Mouse (Mus musculus) MEL (cell line): Measurements from ENCODE around the gene Rapgef1. TPM values are rescaled to one million over a fixed set of nuclear protein-coding genes. Genes with fewer than 3 reads are reported as not detected.

Experiments used
- DNase-seq: peaks from one replicate; pipeline ENCODE4 v3.0.0; 2011; ENCODE audit warnings: low read depth, low spot score
- H3K27ac ChIP-seq: 2 replicates; pipeline ENCODE4 v1.5.1; 2012; ENCODE audit warnings: low read depth, mild to moderate bottlenecking, control low read depth, low read length, moderate library complexity; ENCODE audit not compliant: control insufficient read depth
- H3K27me3 ChIP-seq, 2 experiments: fragments of 150-350 bp in 1 of 2; sonication (generic) in 1 of 2; 2 replicates each; pipeline ENCODE4 v1.6.1; 2012; ENCODE audit warnings: low read length in 2 of 2, mild to moderate bottlenecking in 2 of 2, improper control_type of control experiment in 1 of 2, moderate library complexity in 1 of 2; ENCODE audit not compliant: insufficient read depth in 2 of 2, control insufficient read depth in 1 of 2
- H3K36me3 ChIP-seq, 2 experiments: 2 replicates each; pipeline ENCODE4 v1.6.1; 2012 to 2014; ENCODE audit warnings: low read length in 2 of 2, improper control_type of control experiment in 1 of 2, inconsistent platforms in 1 of 2, mild to moderate bottlenecking in 1 of 2; ENCODE audit not compliant: insufficient read depth in 2 of 2, control insufficient read depth in 1 of 2
- H3K4me1 ChIP-seq, 2 experiments: fragments of 150-350 bp in 1 of 2; sonication (generic) in 1 of 2; 2 replicates each; pipeline ENCODE4 v1.6.1; 2012; ENCODE audit warnings: low read length in 2 of 2, improper control_type of control experiment in 1 of 2, mild to moderate bottlenecking in 1 of 2; ENCODE audit not compliant: insufficient read depth in 2 of 2, control insufficient read depth in 1 of 2
- H3K4me3 ChIP-seq, 2 experiments: fragments of 150-350 bp in 1 of 2; sonication (generic) in 1 of 2; 2 replicates each; pipeline ENCODE4 v1.5.1; 2012; ENCODE audit warnings: low read depth in 2 of 2, low read length in 2 of 2, mild to moderate bottlenecking in 2 of 2, moderate library complexity in 2 of 2, control low read depth in 1 of 2, improper control_type of control experiment in 1 of 2; ENCODE audit not compliant: control insufficient read depth in 1 of 2, insufficient read depth in 1 of 2
- H3K79me2 ChIP-seq: 2 replicates; pipeline ENCODE4 v1.6.1; 2012; ENCODE audit warnings: mild to moderate bottlenecking, low read length, moderate library complexity; ENCODE audit not compliant: control insufficient read depth, poor library complexity, insufficient read depth
- H3K9ac ChIP-seq: 2 replicates; pipeline ENCODE4 v1.6.1; 2012; ENCODE audit warnings: low read depth, mild to moderate bottlenecking, control low read depth, low read length, moderate library complexity; ENCODE audit not compliant: control insufficient read depth, poor library complexity, severe bottlenecking
- H3K9me3 ChIP-seq: fragments of 150-350 bp; sonication (generic); replicated peaks from 2 replicates; pipeline ENCODE4 v1.6.1; 2012; ENCODE audit warnings: mild to moderate bottlenecking, low read length, improper control_type of control experiment, moderate library complexity; ENCODE audit not compliant: insufficient read depth
- CHD1 ChIP-seq: IDR thresholded peaks from 2 replicates; pipeline ENCODE4 v1.6.1; 2012; ENCODE audit warnings: low read depth, mild to moderate bottlenecking, inconsistent platforms, low read length, improper control_type of control experiment
- CHD2 ChIP-seq: IDR thresholded peaks from 2 replicates; pipeline ENCODE4 v1.6.1; 2011; ENCODE audit warnings: low read length, improper control_type of control experiment
- ETS1 ChIP-seq: IDR thresholded peaks from 2 replicates; pipeline ENCODE4 v1.6.1; 2012; ENCODE audit warnings: low read depth, mild to moderate bottlenecking, inconsistent platforms, low read length, improper control_type of control experiment, moderate library complexity
- GABPA ChIP-seq: IDR thresholded peaks from 2 replicates; pipeline ENCODE4 v1.6.1; 2012; ENCODE audit warnings: low read depth, mild to moderate bottlenecking, inconsistent platforms, low read length, improper control_type of control experiment, moderate library complexity
- GATA1 ChIP-seq: IDR thresholded peaks from 2 replicates; pipeline ENCODE4 v1.6.1; 2011; ENCODE audit warnings: low read depth, low read length, improper control_type of control experiment
- MEF2A ChIP-seq: IDR thresholded peaks from 2 replicates; pipeline ENCODE4 v1.6.1; 2014; ENCODE audit warnings: low read depth, mild to moderate bottlenecking, inconsistent platforms, low read length, improper control_type of control experiment; ENCODE audit not compliant: poor library complexity, insufficient replicate concordance, severe bottlenecking; ENCODE audit errors: extremely low read depth
- NRF1 ChIP-seq: IDR thresholded peaks from 2 replicates; pipeline ENCODE4 v1.6.1; 2014; ENCODE audit warnings: low read depth, mild to moderate bottlenecking, inconsistent platforms, low read length, improper control_type of control experiment, moderate library complexity; ENCODE audit not compliant: poor library complexity, insufficient read depth, severe bottlenecking
- POLR2AphosphoS2 ChIP-seq: IDR thresholded peaks from 2 replicates; pipeline ENCODE4 v1.6.1; 2011; ENCODE audit warnings: low read length, improper control_type of control experiment
- POLR2AphosphoS5 ChIP-seq: IDR thresholded peaks from 2 replicates; pipeline ENCODE4 v1.6.1; 2012; ENCODE audit warnings: low read depth, borderline replicate concordance, mild to moderate bottlenecking, inconsistent platforms, low read length, moderate library complexity, mixed read lengths
- SIN3A ChIP-seq: IDR thresholded peaks from 2 replicates; pipeline ENCODE4 v1.6.1; 2012; ENCODE audit warnings: low read length, improper control_type of control experiment, inconsistent platforms
- USF2 ChIP-seq, 2 experiments: IDR thresholded peaks; 2 replicates each; pipeline ENCODE4 v1.6.1; 2011 to 2012; ENCODE audit warnings: improper control_type of control experiment in 2 of 2, low read length in 2 of 2, borderline replicate concordance in 1 of 2, inconsistent platforms in 1 of 2, low read depth in 1 of 2, mild to moderate bottlenecking in 1 of 2; ENCODE audit not compliant: insufficient read depth in 1 of 2
- ZMIZ1 ChIP-seq: IDR thresholded peaks from 2 replicates; pipeline ENCODE4 v1.6.1; 2012; ENCODE audit warnings: low read depth, mild to moderate bottlenecking, inconsistent platforms, low read length, improper control_type of control experiment, moderate library complexity
- polyA plus RNA-seq, 2 experiments: library from polyadenylated mRNA; stranded (reverse) in 1 of 2; unstranded in 1 of 2; fragments of >175 nt in 1 of 2; fragments of >200 nt in 1 of 2; gene quantifications; 2 replicates each; pipeline versions ENCODE4 v1.2.1 to v1.2.4; 2012; ENCODE audit warnings: low replicate concordance in 2 of 2, low read depth in 1 of 2; ENCODE audit not compliant: insufficient read length in 2 of 2, insufficient read depth in 1 of 2, missing spikeins in 1 of 2
- total RNA-seq: library from RNA; depleted of rRNA; stranded (reverse); fragments of 300-350 nt; gene quantifications from 2 replicates; pipeline ENCODE4 v1.2.3, GENCODE M21; 2012

Rapgef1 gene
- total and polyA plus RNA-seq, 3 experiments = 57.2 to 88.3 (median 77.0) TPM

- no peak for TF ChIP-seq GATA1
- TF ChIP-seq NRF1 = no peak
- no peak; the same call in 1 of the 2 replicates for TF ChIP-seq GABPA
- TF ChIP-seq POLR2AphosphoS2 = no peak
- TF ChIP-seq POLR2AphosphoS5 = no peak
These were observed at the start of gene Rapgef1 (continued) for GRCm38 (mm10) chr2:29619484-29620300.

DNA sequence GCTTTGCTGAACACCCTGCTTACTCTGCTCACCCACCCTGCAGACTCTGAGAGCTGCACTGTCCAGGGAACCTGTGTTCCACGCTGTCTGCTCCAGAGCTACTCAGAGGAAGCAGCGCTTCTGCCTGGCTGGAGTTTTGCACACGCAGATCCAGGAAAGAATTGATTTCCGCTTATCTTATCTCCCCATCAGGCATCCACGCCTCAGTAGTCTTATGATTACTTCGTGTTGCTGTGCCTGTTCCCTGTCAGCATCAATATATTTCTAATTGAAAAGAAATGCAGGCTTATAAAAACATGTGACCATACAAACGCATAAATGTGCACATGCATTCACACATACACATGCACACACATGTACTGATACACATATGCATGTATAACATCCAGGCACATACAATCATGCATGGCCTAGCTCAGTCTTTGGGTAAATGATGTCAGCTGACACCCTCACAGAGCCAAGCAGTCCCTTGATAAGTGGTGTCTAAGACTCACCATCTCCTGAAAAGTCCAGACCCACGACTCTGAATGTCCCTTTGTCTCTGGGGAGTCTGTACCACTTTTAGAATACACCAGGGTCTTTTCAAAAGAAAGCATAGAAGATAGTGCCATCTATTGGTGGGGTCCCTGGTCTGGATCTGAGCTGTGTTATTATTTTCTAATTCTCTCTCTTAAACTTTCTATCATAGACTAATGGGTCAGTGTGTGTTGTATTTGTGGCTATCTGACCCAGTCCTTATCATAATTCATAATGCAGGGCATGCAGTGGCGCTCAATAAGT lies 47.4 kb upstream of the Rapgef1 start:
- H3K79me2 ChIP-seq = no peaks in the 10 kb centered on the region
- DNase-seq = no peak
- no peak for TF ChIP-seq ETS1
- no peak for TF ChIP-seq CHD1
- TF ChIP-seq GATA1 = peak; percentile 27; the same call in 1 of the 2 replicates

GRCm38 (mm10) chr2:29572811-29573427 lies 46.6 kb upstream of the Rapgef1 start:
- Histone ChIP-seq H3K79me2 (no peaks in the 10 kb centered on the region), H3K36me3 (no peaks in the 10 kb centered on the region), H3K9ac (no peak overlapping the region), H3K27ac (no peak overlapping the region), H3K4me3 (no peak overlapping the region), H3K4me1 (no peaks in the 10 kb centered on the region), H3K27me3 (peaks cover 0 to under 1% of the 10 kb centered on the region in 2 experiments; a peak in 1 of 4 replicates), H3K9me3 (no peaks in the 10 kb centered on the region)
- DNase-seq = no peak
- TF ChIP-seq CHD1 (no peak), MEF2A (no peak), ZMIZ1 (no peak), USF2 (IDR thresholded peaks at IDR 0.05; ENCODE audit: borderline replicate concordance in 1 of 2, insufficient read depth in 1 of 2, low read depth in 1 of 2, low read length in 2 of 2) (no peak), CHD2 (no peak), SIN3A (no peak)

More for the DNA sequence above, 47.4 kb upstream of the Rapgef1 start:
- peaks cover 0 to 2% of the 10 kb centered on the region in 2 experiments; a peak in 1 of 4 replicates for H3K27me3 ChIP-seq
- no peaks in the 10 kb centered on the region for H3K36me3 ChIP-seq
- H3K9me3 ChIP-seq = no peaks in the 10 kb centered on the region
- no peaks in the 10 kb centered on the region for H3K4me1 ChIP-seq
- H3K9ac ChIP-seq = no peak overlapping the region
- no peak overlapping the region for H3K4me3 ChIP-seq
- no peak overlapping the region for H3K27ac ChIP-seq
